Mouse (Mus musculus): ENCODE results near the gene Bach2.

The Bach2 gene

DNA sequence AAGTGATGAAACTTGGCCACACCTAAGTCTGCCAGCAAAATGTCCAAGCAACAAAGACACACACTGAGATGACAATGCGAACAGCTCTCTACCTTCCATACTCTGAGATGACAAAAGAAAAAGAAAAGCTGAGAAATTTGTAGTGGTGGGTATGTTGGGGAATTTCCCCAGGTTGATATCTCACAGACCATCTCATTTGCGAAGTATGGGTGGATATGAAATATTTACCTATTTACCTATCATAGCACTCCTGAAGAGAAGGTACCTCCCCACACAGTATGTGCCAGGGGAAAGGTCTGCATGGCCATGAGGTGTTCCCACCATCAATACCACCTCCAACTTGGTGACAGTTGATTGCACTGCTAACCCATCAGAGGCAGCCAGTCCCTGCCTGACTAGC lies 13.4 kb upstream of the Bach2 start:
- no peak for DNase-seq (ENCODE audit: low read depth)

DNA sequence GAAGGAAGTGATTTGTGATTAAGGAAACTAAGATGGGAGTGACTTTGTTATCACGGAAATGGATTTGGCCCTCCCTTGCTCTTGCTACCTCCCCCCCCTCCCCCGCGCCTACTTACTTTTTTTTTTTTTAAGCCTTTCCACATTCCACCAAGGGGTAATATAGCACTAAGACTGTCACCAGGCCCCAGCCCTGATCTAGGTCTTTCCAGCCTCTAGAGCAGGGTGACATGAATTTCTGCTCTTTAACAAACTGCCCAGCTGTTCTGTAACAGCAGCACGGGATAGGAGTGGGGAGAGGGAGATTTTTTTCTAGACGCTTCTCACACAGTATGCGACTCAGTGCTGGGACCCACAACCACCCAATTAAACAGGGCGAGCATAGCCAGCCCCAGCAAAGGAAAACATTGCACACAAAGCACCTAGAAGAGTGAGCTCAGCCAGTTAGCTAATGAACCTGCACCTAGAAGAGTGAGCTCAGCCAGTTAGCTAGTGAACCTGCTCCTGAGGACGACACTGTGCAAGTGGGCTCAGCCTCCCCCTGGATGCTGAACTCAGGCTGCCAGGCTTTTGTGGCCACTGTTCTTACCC lies 10.5 kb upstream of the Bach2 start:
- no peak for DNase-seq (ENCODE audit: low read depth)

DNA sequence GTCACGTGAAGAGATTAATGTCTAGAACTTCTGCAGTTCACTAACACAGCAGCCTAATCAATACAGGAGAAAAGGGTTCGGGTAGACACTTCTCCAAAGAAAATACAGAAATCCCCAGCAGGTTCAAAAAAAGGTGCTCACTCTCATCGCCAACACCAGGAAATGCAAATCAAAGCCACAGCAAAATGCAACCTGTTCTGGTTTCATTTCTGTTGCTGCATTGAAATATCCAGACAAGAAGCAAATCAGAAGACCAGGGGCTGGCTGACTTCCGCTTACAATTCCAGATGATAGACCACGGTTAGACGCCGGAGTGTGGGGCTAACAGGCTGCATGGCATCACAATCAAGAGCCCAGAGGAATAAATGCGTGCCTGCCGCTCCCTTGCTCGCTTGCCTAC lies 9.3 kb upstream of the Bach2 start:
- no peak for DNase-seq (ENCODE audit: low read depth)

DNA sequence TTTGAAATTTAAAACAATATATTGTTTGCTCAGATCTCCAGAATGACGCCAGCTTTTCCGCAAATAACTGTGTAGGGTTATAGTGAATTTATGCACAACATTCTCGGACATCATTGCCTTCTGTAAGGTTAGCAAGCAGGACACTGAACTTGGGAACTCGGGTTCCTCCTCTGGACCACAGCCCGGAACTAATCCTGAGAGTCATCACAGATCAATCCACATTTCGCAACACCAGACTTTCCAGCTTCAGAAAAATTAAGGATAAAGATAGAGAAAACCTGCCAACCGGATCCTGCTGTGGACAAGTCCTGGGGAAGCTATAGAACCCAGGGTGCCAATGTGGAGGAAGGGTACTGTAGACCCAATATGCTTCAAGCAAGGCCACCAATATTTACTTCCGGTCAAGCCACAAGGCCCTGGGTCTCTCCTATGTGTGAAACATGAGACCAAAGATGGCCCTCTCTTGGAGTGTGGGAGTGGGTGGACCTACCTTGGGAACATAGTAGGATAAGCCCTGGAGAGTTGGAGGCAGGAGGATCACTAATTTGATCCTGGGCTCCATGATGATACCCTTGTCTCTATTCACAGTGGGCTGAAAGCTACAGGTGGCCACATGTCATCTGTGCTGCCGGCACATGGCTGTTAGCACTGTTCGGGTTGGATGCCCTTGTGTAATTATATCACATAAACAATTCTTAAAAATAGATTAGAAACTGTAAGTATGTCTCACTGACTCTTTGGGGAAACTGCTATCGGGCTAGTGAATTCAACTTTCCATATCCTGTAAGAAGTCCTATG lies 7.1 kb upstream of the Bach2 start:
- no peak for DNase-seq (ENCODE audit: low read depth)

DNA sequence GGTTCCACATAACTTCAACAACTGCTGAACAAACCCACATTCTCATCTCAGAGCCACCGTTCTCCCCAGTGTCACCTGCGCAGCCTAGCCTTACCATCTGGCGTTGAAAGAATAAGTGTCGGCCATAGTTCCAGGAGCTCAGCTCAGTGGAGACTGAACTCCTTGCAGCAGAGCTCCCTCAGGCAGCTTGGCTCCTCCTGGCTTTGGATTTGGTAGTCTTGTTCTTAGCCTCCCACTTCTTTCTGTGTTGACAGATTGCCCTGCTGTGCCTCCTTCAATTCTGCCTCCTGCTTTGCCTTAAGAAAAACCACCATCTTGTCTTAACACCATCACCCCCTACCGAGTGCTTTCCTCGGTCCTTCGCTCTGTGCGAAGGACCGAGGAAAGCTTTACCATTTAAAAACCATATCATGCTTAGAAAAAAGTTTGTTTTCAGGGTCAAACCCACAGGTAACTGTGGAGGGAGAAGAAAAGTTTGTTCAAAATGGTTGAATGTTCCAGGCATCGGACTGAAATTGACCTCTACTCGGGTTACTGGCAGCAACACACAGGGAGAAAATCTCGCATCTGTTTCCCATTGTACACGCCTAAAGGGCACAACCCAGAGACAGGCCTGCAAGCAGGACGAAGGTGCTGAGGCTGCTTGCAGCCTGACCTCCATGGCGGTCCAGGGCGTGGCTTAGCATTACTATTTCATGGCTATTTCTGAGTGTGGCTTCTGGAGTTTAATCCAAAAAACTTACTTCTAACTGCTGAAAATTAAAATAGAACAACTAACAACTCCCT lies 2.5 kb upstream of the Bach2 start:
- DNase-seq (ENCODE audit: low read depth), result no peak

DNA sequence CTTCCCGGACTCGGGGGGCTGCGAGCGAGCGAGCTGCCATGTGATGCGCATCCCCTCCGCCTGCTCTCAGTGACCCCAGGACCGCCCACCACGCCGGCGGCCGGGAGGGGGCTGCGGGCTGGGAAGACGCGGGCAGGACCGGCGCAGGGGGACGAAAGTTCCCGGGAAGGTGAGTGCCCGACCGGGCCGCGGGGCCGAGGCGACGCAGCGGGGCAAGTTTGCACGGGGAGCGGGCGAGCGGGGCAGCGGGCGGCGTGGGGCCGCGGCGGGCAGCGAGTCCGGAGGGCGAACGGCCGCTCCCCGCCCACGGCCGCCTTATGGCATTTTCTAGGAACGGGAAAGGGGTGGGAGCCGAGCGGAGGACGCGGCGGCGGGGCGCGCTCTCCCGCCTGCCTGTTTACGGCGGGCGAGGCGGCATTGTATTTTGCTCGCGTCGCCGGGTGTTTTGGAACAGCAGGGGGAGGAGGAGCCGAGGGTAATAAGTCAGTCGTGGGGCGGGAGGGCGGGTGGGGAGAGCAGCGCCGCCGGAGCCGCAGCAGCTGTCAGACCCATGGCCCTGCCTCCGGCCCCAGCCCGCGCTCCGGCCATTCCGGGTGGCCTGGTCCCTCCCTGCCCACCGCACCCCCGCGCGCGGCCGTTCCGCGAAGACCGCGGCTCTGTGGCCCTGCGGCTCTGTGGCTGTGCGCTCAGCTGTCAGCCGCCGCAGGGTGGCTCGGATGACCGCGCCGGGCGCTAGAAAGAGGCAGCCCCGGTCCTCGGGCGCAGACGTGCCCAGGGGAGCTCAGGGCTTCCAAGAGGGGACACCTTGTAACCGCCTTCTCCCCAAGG lies 531 bp downstream of the Bach2 start:
- DNase-seq (ENCODE audit: low read depth), result no peak

DNA sequence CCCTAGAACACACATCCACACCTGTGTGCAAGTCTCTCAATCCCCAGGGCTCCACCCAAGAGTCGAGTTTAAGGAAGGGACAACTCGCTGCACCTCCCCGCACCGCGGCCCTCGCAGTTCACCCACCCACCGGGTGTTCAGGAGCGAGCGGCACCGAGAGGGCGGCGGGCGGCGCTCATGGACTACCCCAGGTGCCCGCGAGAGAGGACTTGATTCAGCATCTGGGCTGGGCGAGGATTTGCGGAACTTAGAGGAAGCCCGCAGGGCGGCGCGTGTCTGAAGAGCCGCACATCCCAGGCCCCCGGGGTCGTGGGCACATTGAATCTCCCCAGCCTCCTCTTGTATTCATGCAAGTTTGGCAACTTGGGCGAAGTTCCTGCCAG lies 1.1 kb downstream of the Bach2 start:
- no peak for DNase-seq (ENCODE audit: low read depth)

DNA sequence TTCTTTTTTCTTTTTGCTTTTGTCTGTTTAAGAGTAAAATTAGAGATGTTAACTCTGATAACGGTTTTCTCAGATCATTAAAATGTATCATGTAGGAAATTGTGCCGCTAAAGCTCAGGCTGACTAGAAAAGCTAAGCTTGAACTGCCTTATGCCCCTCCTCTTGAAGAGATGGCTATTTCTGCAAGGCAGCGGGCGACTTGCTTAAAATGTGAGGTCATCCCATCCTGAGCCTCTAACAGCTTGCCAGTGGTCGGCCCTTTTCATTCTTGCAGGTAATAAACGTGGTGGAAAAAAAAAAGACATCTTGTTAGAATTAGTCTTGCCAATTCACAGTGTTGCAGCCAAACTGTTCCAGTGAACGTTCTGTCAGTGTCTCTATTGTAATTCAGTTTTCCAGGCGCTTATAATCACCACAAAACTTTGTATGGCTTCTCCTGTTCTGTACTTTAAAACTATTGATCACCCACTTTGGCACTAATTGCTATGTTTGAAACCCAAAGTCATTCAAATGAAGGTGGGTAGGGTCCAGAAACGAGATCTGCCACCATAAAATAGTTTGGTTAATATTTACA lies 1.9 kb downstream of the Bach2 start:
- no peak for DNase-seq (ENCODE audit: low read depth)

DNA sequence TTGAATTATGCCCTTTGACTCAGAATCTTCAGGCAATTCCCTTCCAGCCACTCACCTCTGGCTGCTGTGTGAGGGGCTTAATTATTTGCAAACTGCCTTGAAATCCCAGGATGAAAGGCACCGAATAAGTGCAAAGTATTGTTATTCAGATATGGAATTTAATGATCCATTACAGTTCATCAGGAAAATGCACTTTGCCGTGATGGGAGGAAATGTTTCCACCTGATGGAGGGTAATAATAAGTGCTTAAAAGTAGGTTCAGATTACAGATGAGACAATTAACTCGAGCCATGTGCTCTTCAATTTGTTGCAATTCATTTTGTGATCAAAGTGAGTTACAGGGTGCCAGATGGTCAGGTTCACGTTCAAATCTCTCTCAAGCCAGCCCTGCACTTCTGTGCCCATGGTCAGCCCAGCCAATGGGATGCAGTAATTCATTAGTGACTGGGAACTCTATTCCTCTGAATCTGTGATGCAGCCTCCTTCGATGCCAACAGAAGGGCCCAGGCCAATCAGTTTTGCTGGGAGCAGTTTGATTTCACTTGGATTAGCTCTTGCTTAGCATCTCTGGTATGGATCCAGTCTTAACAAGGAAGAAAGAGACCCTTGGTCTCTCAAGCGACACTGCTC lies 2.9 kb downstream of the Bach2 start:
- no peak for DNase-seq (ENCODE audit: low read depth)

DNA sequence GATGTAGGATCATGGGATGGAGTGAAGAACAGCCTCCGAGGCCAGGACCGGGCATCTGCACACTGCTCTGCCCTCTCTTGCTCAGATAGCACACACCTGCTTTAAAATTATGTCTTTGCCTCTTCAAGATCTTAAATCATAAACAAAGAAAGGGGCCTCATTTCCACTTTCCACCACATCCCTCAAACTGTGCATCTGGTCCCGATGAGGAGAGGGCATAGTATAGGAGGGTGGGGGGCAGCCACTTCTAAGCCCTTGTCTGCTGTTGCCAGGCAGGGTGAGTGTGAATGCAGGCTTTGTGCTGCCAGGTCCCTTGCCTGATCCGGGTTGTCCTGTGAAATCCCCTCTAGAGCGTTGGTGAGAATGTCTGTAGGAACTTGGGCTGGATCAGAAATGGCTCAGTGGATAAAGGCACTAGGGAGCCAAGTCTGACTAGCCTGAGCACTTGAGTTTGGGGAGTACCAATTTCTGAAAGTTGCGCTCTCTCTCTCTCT lies 3.6 kb downstream of the Bach2 start:
- DNase-seq (ENCODE audit: low read depth), result no peak

DNA sequence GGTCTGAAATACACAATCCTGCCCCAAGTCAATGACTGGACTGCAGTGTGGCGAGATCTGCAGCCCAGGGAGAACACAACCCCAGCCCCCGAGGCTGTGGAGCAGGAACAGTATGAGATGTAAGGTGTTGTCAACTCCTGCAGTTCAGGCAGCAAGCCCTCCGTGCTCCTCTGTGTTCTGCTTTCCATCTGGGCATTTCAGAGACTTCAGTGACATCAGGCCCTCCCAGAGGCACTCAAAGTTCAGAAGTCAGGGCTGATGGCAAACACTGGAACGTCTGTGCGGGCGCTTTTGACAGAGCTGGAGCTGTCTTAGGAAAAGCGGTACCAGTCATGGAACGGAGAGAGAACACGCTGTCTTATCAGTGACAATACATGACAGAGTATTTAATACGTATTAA lies 4.9 kb downstream of the Bach2 start:
- no peak for DNase-seq (ENCODE audit: low read depth)

DNA sequence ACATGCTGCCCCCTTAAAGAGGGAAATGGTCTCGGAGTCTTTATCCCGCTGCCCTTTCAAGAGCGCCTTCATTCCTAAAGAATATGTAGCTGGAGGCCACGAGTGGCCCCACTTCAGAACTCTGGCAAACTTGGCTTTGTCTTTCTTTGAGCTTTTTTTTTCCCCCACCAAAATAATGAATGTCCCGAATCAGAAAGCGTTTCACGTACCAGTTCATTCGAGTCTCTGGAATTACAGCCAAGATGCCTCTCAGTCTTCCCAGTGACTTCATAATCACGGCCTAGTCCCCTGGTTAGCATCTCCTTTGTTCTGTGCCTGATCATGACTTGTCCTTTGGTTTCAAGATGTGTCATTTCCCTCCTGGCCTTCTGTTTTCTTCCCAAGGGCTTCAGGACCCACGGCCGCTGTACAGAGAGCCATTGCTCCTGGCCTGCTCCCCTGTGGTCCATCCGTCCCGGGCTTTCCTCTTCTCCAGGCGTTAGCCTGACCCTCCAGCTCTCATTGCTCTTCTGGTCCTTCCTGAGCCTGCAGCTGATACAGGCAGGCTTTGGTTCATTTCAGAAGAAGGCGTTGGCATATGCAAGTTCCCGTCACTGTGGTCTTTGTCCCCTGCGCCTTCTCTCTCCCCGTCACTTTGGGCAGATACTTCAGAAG lies 5.6 kb downstream of the Bach2 start:
- DNase-seq (ENCODE audit: low read depth), result no peak

DNA sequence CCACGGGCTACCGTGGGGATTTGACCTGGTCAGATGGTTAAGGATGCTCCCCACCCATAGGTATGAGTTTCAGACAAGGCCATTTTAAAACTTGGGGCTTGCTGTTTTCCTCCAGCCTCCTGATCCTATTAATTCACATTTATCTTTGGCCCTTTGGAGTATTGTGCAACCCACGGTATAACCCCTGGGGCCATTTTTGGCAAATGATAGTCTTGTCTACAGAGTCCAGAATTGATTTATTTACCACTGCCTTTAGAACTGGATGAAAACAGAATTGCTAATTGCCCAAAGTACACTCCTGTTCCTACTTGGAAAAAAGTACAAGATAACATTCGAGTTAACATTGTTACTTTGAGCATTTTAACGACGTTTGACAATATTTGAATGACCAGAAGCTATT lies 7.0 kb downstream of the Bach2 start:
- no peak for DNase-seq (ENCODE audit: low read depth)

DNA sequence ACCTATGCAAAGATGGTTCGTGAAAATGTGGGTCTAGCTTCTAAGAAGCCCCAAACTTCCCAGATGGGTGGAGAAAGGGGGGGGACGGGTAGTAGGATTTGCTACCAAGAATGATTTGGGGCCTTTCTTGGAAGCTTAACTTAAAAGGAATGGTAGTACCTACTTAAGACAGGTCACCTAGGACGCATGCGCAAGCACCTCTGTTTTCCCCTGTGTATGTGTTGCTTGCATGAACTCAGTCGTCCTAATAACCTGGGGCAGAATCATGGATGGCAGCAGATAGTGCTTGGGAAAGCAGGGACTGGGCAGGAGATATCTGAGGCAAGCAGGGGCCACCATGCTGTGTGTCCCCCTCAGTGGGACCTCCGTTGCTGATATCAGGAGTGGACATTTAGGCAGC lies 7.4 kb downstream of the Bach2 start:
- DNase-seq (ENCODE audit: low read depth), result no peak

DNA sequence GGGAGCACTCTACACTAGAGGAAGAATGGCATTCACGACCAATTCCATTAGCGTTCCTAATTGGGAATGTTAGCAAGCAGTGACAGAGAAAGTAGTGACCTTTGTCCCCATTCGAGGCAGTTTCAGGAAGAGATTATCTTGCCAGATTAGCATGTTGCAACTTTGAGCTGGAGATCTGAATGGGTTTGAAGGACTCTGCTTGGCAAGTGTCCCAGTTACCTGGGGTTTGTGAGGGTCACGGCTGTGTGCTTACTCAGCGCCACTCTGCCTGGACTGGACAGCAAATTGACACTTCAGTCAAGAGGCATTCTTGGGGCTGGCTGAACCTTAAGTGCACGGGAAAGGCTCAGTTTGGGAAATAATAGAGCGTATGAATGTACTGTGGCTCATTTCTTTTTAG lies 8.2 kb downstream of the Bach2 start:
- no peak for DNase-seq (ENCODE audit: low read depth)

DNA sequence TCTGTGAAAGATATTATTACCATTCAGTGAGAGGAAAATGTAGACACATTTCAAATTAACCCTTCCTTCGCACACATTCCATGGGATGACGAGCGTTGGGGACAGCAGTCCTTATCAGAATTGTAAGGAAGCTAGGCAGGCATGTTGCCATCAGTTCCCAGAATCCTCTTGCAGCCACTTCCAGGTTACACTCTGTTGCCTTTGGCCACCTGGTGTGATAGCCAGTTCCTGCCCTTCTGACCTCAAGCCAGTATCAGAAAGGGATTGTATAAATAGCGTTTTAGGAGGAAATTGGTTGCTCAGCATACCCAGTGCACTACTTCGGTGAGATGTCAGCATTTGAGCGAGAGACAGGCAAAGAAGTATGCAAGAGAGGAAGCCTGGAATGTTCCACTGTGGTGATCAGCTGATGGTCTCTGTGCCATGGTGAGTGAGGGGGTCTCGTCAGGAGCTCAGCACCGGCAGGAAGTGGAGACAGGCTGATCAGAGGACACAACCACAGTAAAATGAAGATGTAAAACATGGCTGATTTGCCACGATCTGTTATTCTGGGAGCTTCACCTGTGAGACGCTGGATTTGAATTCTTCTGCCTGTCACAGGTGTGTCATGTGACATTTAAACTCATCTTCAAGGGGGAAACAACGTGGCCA lies 9.0 kb downstream of the Bach2 start:
- no peak for DNase-seq (ENCODE audit: low read depth)

DNA sequence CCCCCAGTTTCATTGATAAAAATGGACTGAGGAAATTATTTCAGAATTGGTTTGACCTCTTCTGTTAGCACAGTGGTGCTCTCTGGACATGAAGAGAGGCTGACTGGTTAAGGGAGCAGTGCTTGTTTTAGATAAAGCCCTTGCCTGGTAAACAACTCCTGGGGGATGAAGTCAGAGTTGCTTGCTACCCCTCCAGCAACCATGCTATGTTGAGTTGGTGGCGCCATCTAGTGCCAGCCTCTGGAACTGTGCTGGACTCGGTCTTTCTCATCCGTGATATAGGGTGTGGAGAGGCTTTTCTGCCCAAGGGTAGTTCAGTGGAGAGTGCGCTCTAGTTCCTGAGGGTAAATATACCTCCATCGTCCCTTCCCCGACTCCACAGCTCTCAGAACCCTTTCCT lies 9.6 kb downstream of the Bach2 start:
- peak; percentile 86 for DNase-seq (ENCODE audit: low read depth)

DNA sequence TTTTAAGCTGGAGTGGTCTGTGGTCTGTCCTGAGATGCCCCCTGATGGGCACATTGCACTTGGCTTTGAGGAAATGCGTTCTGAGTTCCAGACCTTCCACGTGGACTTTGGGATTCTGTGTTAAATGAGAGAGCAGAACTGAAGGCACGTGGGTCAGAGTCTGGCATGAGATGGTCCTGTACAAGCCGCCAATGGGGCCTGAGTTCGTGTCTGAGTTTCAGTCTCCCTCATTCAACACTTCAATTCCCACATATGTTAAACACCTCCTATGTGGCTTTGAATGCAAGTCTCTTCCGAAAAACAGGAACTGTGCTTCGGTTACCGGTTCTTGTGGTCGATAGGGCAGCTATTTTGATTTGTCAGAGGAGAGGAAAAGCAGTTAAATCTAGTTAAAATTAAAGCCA lies 10.4 kb downstream of the Bach2 start:
- no peak for DNase-seq (ENCODE audit: low read depth)

DNA sequence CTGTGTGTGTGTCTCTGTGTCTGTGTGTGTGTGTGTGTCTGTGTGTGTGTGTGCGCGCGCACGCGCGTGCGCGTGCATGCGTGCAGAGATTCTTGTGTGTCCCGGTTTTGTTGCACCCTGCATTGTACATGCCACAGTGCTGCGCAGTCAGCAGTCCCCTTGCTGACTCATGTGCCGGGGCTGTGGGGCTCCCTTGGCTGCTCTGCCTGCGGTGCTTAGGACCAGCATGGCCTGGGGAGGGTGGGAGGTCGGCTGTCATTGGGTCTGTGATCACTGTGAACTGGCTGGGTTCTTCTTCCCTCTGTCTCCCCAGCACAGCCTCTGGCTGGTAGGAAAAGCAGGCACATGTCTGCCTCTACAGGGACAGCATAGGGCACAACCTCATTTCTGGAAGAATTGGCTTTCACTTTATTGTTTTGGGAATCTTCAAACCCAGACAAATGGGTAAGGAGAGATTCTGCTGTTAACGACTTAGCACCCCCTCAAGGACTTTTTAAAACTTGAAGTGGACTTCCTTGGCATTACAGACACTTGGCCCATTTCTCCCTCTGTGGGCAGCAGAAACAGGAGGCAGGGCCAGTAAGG lies 11.2 kb downstream of the Bach2 start:
- DNase-seq (ENCODE audit: low read depth), result no peak
